Mouse (Mus musculus) lung, embryonic 14.5 days (tissue): ENCODE data around the gene Gm11541. TPM values are rescaled to one million over a fixed set of nuclear protein-coding genes. Genes with fewer than 3 reads are reported as not detected.

ENCODE experiments used
- ATAC-seq: fragments of 200-750 bp; cut with Nextera tagmentation; 2 replicates; pipeline ENCODE4 v1.8.0; 2017; ENCODE audit warnings: mild to moderate bottlenecking, moderate TSS enrichment, moderate library complexity; ENCODE audit not compliant: insufficient read depth
- DNase-seq: peaks from one replicate; pipeline ENCODE4 v3.0.0-alpha.2; 2015
- H3K27ac ChIP-seq: fragments of 300-500 bp; sonication (generic); 2 replicates; pipeline ENCODE4 v1.5.1; 2014; ENCODE audit warnings: low read depth, mild to moderate bottlenecking, moderate library complexity
- H3K27me3 ChIP-seq: fragments of 300-500 bp; sonication (generic); 2 replicates; pipeline ENCODE4 v1.6.1; 2014; ENCODE audit warnings: low read length, control low read depth; ENCODE audit not compliant: insufficient read depth
- H3K36me3 ChIP-seq: fragments of 300-500 bp; sonication (generic); 2 replicates; pipeline ENCODE4 v1.6.1; 2014; ENCODE audit warnings: control low read depth; ENCODE audit not compliant: insufficient read depth
- H3K4me1 ChIP-seq: fragments of 300-500 bp; sonication (generic); 2 replicates; pipeline ENCODE4 v1.6.1; 2014; ENCODE audit warnings: antibody characterized with exemption, control low read depth; ENCODE audit not compliant: insufficient read depth
- H3K4me2 ChIP-seq: fragments of 300-500 bp; sonication (generic); 2 replicates; pipeline ENCODE4 v1.6.1; 2014; ENCODE audit warnings: mild to moderate bottlenecking
- H3K4me3 ChIP-seq: fragments of 300-500 bp; sonication (generic); 2 replicates; pipeline ENCODE4 v1.5.1; 2014; ENCODE audit warnings: low read depth, low read length
- H3K9ac ChIP-seq: fragments of 300-500 bp; sonication (generic); 2 replicates; pipeline ENCODE4 v1.6.1; 2014
- H3K9me3 ChIP-seq: fragments of 300-500 bp; sonication (generic); 2 replicates; pipeline ENCODE4 v1.6.1; 2016; ENCODE audit warnings: low read depth, low read length, control low read depth
- CTCF ChIP-seq: IDR thresholded peaks from 2 replicates; pipeline ENCODE4 v1.5.1; 2016; ENCODE audit warnings: antibody characterized with exemption, low read depth
- WGBS: fragments of 180-500 bp; shearing (Covaris S2); extraction: QIAGEN DNeasy Blood & Tissue Kit; methylation state at CpG from one replicate; pipeline ENCODE4 v1.1.7; 2014; 5-methylcytosine and 5-hydroxymethylcytosine counted together
- polyA plus RNA-seq: library from polyadenylated mRNA; unstranded; fragments of >200 nt; fragmentation: Nextera tagmentation; extraction: Ambion mirVana; gene quantifications from 2 replicates; pipeline ENCODE4 v1.2.1, GENCODE M21; 2014

Gm11541 gene
- polyA plus RNA-seq, 1 experiment from 2014 or later: 2.0 TPM

DNA sequence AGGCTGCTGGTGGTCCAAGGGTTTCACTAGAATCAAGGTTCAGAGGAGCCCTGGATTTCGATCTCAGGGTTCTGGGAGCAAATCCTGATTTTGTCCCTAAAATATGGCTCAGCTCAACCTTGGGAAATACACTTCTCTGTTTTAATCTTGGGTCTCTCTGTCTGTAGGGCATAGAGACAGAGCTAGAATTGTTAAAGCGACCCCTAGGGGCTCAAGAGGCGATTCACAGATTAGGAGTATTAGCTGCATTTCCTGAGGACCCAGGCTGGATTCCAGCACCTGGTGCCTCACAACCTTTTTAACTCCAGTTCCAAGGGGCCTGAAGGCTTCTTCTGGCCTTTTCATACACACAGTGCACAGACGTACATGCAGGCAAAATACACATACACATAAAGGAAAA is 25.3 kb upstream of the Gm11541 start:
- Histone ChIP-seq H3K27ac (no peak overlapping the region), H3K4me2 (no peak overlapping the region), H3K4me3 (no peak overlapping the region), H3K4me1 (no peaks in the 10 kb centered on the region), H3K9me3 (no peaks in the 10 kb centered on the region), H3K27me3 (no peaks in the 10 kb centered on the region), H3K9ac (no peak overlapping the region), H3K36me3 (no peaks in the 10 kb centered on the region)
- no peak for TF ChIP-seq CTCF
- ATAC-seq: no peak
- DNase-seq: peak; percentile 46
- 24% methylated on average over 4 of the region's 4 CpGs for WGBS

- DNase-seq (no peak), ATAC-seq (no peak)
- Histone ChIP-seq H3K9me3 (no peaks in the 10 kb centered on the region), H3K9ac (no peak overlapping the region), H3K27ac (no peak overlapping the region), H3K4me3 (no peak overlapping the region), H3K27me3 (no peaks in the 10 kb centered on the region), H3K4me1 (no peaks in the 10 kb centered on the region), H3K4me2 (no peak overlapping the region), H3K36me3 (no peaks in the 10 kb centered on the region)
- TF ChIP-seq CTCF: no peak
- 72% methylated on average over 3 of the region's 3 CpGs for WGBS
Observed at GRCm38 (mm10) chr11:94728545-94728944, 24.2 kb upstream of the Gm11541 start.

- Histone ChIP-seq H3K4me2 (no peak overlapping the region), H3K4me3 (no peak overlapping the region), H3K36me3 (no peaks in the 10 kb centered on the region), H3K9ac (no peak overlapping the region), H3K27me3 (no peaks in the 10 kb centered on the region), H3K9me3 (no peaks in the 10 kb centered on the region), H3K4me1 (no peaks in the 10 kb centered on the region), H3K27ac (no peak overlapping the region)
- WGBS: 85% methylated on average over 3 of the region's 3 CpGs
- no peak for TF ChIP-seq CTCF
- no peak for ATAC-seq
- no peak for DNase-seq
Observed at GRCm38 (mm10) chr11:94727306-94727705, 23.0 kb upstream of the Gm11541 start.

DNA sequence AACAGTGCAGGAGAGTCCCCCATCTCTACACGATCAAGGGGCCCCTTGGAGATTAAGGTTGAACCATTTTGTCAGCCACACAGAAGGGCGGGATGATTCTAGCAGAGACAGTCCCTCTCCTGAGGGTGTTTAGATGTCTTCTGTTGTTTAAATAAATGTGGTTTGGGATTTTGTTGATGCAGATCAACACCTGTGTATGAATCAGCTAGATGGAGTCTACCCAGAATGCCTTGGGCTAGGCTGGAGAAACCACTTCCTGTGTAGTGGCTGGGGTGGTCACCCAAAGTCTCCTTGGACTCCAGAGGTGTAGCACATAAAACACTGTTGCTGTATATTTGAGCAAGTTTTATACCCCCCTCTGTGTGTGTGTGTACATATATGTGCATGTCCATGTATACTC is 14.9 kb upstream of the Gm11541 start:
- Histone ChIP-seq H3K4me1 (no peaks in the 10 kb centered on the region), H3K27ac (no peak overlapping the region), H3K27me3 (no peaks in the 10 kb centered on the region), H3K4me2 (no peak overlapping the region), H3K9me3 (no peaks in the 10 kb centered on the region), H3K9ac (no peak overlapping the region), H3K4me3 (no peak overlapping the region), H3K36me3 (no peaks in the 10 kb centered on the region)
- DNase-seq (no peak), ATAC-seq (no peak)
- TF ChIP-seq CTCF: no peak
- WGBS: 75% methylated on average over 2 of the region's 2 CpGs

- Histone ChIP-seq H3K4me2 (no peak overlapping the region), H3K4me3 (no peak overlapping the region), H3K27me3 (no peaks in the 10 kb centered on the region), H3K9ac (no peak overlapping the region), H3K4me1 (no peaks in the 10 kb centered on the region), H3K9me3 (no peaks in the 10 kb centered on the region), H3K36me3 (no peaks in the 10 kb centered on the region), H3K27ac (no peak overlapping the region)
- ATAC-seq (no peak), DNase-seq (no peak)
- TF ChIP-seq CTCF: no peak
- 90% methylated on average over 7 of the region's 7 CpGs for WGBS
Observed at GRCm38 (mm10) chr11:94718113-94718909, 14.0 kb upstream of the Gm11541 start.

- H3K9ac ChIP-seq: no peak overlapping the region
- peak overlapping the region; percentile 36 for H3K4me2 ChIP-seq
Observed at GRCm38 (mm10) chr11:94717239-94717638, 12.9 kb upstream of the Gm11541 start.

DNA sequence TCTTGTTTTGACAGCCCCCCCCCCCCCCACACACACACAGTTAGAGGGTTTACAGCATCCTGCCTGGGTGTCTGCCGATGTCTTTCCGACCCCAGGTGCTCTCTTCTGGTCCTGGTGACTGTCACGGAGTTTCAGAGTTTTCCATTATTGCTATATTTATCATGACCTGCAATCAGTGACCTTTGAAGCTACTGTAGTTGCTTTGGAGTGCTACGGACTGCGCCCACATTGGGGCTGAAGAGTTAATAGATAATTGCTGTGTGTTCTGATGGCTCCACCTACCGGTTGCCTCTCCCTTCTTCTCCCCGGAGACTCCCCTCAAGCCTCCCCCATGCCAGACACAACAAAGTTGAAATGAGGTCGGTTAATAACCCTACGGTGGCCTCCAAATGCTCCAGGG is 12.5 kb upstream of the Gm11541 start:
- peak overlapping the region; percentile 36 for H3K4me2 ChIP-seq
- DNase-seq (peak; percentile 83), ATAC-seq (peak; percentile 33; the same call in 1 of the 2 replicates)
- TF ChIP-seq CTCF: peak; percentile 69
- H3K27ac ChIP-seq: no peak overlapping the region; the same call in 1 of the 2 replicates
- no peak overlapping the region for H3K9ac ChIP-seq
- no peak overlapping the region for H3K4me3 ChIP-seq
- no peaks in the 10 kb centered on the region for H3K9me3 ChIP-seq
- no peaks in the 10 kb centered on the region for H3K36me3 ChIP-seq
- WGBS: 7% methylated on average over 9 of the region's 9 CpGs
- no peaks in the 10 kb centered on the region for H3K4me1 ChIP-seq
- H3K27me3 ChIP-seq: no peaks in the 10 kb centered on the region

More at GRCm38 (mm10) chr11:94717239-94717638, 12.9 kb upstream of the Gm11541 start:
- no peak overlapping the region for H3K4me3 ChIP-seq
- DNase-seq (no peak), ATAC-seq (no peak; the same call in 1 of the 2 replicates)
- H3K4me1 ChIP-seq: no peaks in the 10 kb centered on the region
- no peaks in the 10 kb centered on the region for H3K9me3 ChIP-seq
- TF ChIP-seq CTCF: no peak
- peak overlapping the region; percentile 74 for H3K27ac ChIP-seq
- 19% methylated on average over 11 of the region's 11 CpGs for WGBS
- H3K36me3 ChIP-seq: no peaks in the 10 kb centered on the region
- no peaks in the 10 kb centered on the region for H3K27me3 ChIP-seq
